Mouse (Mus musculus) cortical plate, adult 2 months (tissue): ENCODE data around the gene Iqgap1.

Experiments
- CTCF ChIP-seq: fragments of 200-500 bp; IDR thresholded peaks from 2 replicates; pipeline ENCODE4 v1.5.1; 2011; ENCODE audit warnings: mild to moderate bottlenecking, control low read depth, low read length; ENCODE audit not compliant: insufficient read depth; ENCODE audit errors: extremely low read depth
- POLR2A ChIP-seq: fragments of 200-500 bp; IDR thresholded peaks from 2 replicates; pipeline ENCODE4 v1.6.1; 2011; ENCODE audit warnings: mild to moderate bottlenecking, low read length, control low read depth; ENCODE audit not compliant: insufficient read depth; ENCODE audit errors: extremely low read depth

GRCm38 (mm10) chr7:80843910-80844640 is 18.3 kb upstream of the Iqgap1 start:
- TF ChIP-seq CTCF (no peak), POLR2A (no peak)
